Mouse (Mus musculus): ENCODE results near the gene Pla2g1b. TPM values are rescaled to one million over a fixed set of nuclear protein-coding genes. Genes with fewer than 3 reads are reported as not detected.
"Not testable (repeated sequence)": the region's sequence is repeated elsewhere in the genome, so short reads cannot be mapped to it uniquely, and the experiment has no call there.

Pla2g1b gene
- polyA plus RNA-seq, 1 experiment from 2014 or later: not detected

- 69% methylated on average over 3 of the region's 3 CpGs for WGBS (ENCODE audit: insufficient replicate concordance)
Measured at GRCm38 (mm10) chr5:115495618-115496017, 29.6 kb downstream of the Pla2g1b start.

GRCm38 (mm10) chr5:115497033-115497432, 31.0 kb downstream of the Pla2g1b start:
- DNase-seq: no peak
- Histone ChIP-seq H3K4me3 (replicated peaks) (no peak overlapping the region), H3K27me3 (0 out of 2 replicates have a peak, but pooled peaks cover 2% of the 10 kb centered on the region), H3K27ac (no peak overlapping the region), H3K4me1 (replicated peaks) (peaks cover 35% of the 10 kb centered on the region), H3K4me2 (no peak overlapping the region), H3K9ac (no peak overlapping the region), H3K36me3 (no peaks in the 10 kb centered on the region), H3K9me3 (replicated peaks) (no peaks in the 10 kb centered on the region)
- ATAC-seq (ENCODE audit: low read depth): no peak
- WGBS (ENCODE audit: insufficient replicate concordance): 69% methylated on average over 7 of the region's 7 CpGs

More at GRCm38 (mm10) chr5:115495618-115496017, 29.6 kb downstream of the Pla2g1b start:
- H3K4me1 ChIP-seq (replicated peaks): peaks cover 48% of the 10 kb centered on the region
- H3K9ac ChIP-seq; H3K4me2 ChIP-seq; H3K4me3 ChIP-seq (replicated peaks); ATAC-seq (ENCODE audit: low read depth); H3K9me3 ChIP-seq (replicated peaks); H3K36me3 ChIP-seq; H3K27me3 ChIP-seq; DNase-seq; H3K27ac ChIP-seq: not testable (repeated sequence)

GRCm38 (mm10) chr5:115498307-115499240, 32.5 kb downstream of the Pla2g1b start:
- H3K36me3 ChIP-seq: no peaks in the 10 kb centered on the region
- no peak for ATAC-seq (ENCODE audit: low read depth)
- no peaks in the 10 kb centered on the region for H3K9me3 ChIP-seq (replicated peaks)
- no peak for DNase-seq
- no peak overlapping the region; the same call in 1 of the 2 replicates for H3K27ac ChIP-seq
- H3K27me3 ChIP-seq: 0 out of 2 replicates have a peak, but pooled peaks cover 2% of the 10 kb centered on the region
- no peak overlapping the region for H3K4me3 ChIP-seq (replicated peaks)
- WGBS (ENCODE audit: insufficient replicate concordance): 50% methylated on average over 9 of the region's 9 CpGs
- no peak overlapping the region for H3K4me2 ChIP-seq
- peaks cover 28% of the 10 kb centered on the region for H3K4me1 ChIP-seq (replicated peaks)
- no peak overlapping the region for H3K9ac ChIP-seq

- WGBS (ENCODE audit: insufficient replicate concordance): 59% methylated on average over 12 of the region's 12 CpGs
- Histone ChIP-seq H3K36me3 (no peaks in the 10 kb centered on the region), H3K4me1 (replicated peaks) (peaks cover 22% of the 10 kb centered on the region), H3K27me3 (0 out of 2 replicates have a peak, but pooled peaks cover under 1% of the 10 kb centered on the region), H3K27ac (no peak overlapping the region), H3K4me2 (no peak overlapping the region), H3K9ac (no peak overlapping the region), H3K4me3 (replicated peaks) (no peak overlapping the region), H3K9me3 (replicated peaks) (no peaks in the 10 kb centered on the region)
- DNase-seq (no peak), ATAC-seq (ENCODE audit: low read depth) (no peak)
Measured at GRCm38 (mm10) chr5:115500383-115500935, 34.4 kb downstream of the Pla2g1b start.

- Histone ChIP-seq H3K4me1 (replicated peaks) (peaks cover 36% of the 10 kb centered on the region), H3K36me3 (no peaks in the 10 kb centered on the region), H3K27me3 (0 out of 2 replicates have a peak, but pooled peaks cover 4% of the 10 kb centered on the region), H3K27ac (no peak overlapping the region), H3K9me3 (replicated peaks) (no peaks in the 10 kb centered on the region), H3K4me3 (replicated peaks) (no peak overlapping the region), H3K4me2 (no peak overlapping the region), H3K9ac (no peak overlapping the region)
- 56% methylated on average over 12 of the region's 12 CpGs for WGBS (ENCODE audit: insufficient replicate concordance)
- ATAC-seq (ENCODE audit: low read depth) (no peak), DNase-seq (no peak)
Measured at GRCm38 (mm10) chr5:115503035-115503434, 37.0 kb downstream of the Pla2g1b start.

- not testable (repeated sequence) for H3K36me3 ChIP-seq; H3K4me2 ChIP-seq; H3K9ac ChIP-seq; DNase-seq; H3K4me3 ChIP-seq (replicated peaks); ATAC-seq (ENCODE audit: low read depth); H3K9me3 ChIP-seq (replicated peaks); H3K27me3 ChIP-seq; H3K27ac ChIP-seq
- peaks cover 44% of the 10 kb centered on the region for H3K4me1 ChIP-seq (replicated peaks)
- WGBS (ENCODE audit: insufficient replicate concordance): 63% methylated on average over 4 of the region's 4 CpGs
Measured at GRCm38 (mm10) chr5:115505617-115506016, 39.6 kb downstream of the Pla2g1b start.

GRCm38 (mm10) chr5:115506454-115507201, 40.6 kb downstream of the Pla2g1b start, which contains the start of gene Pxn:
TSS of gene Pxn (plus strand) at chr5:115506676.
- Histone ChIP-seq H3K36me3 (no peaks in the 10 kb centered on the region), H3K9me3 (replicated peaks) (no peaks in the 10 kb centered on the region), H3K4me3 (replicated peaks) (peak within 1 kb of the TSS; percentile 84), H3K4me1 (replicated peaks) (peaks cover 50% of the 10 kb centered on the region), H3K9ac (peak within 1 kb of the TSS; percentile 88), H3K4me2 (peak within 1 kb of the TSS; percentile 98), H3K27me3 (0 out of 2 replicates have a peak, but pooled peaks cover 4% of the 10 kb centered on the region), H3K27ac (peak within 1 kb of the TSS; percentile 61)
- peak; percentile 87 for ATAC-seq (ENCODE audit: low read depth)
- 1% methylated on average over 68 of the region's 74 CpGs for WGBS (ENCODE audit: insufficient replicate concordance)
- peak; percentile 84 for DNase-seq

GRCm38 (mm10) chr5:115507267-115507980, 41.4 kb downstream of the Pla2g1b start:
- peak overlapping the region; percentile 84 for H3K4me3 ChIP-seq (replicated peaks)
- H3K36me3 ChIP-seq: no peaks in the 10 kb centered on the region
- no peak overlapping the region for H3K27ac ChIP-seq
- 9% methylated on average over 12 of the region's 12 CpGs for whole genome bisulfite sequencing (ENCODE audit: insufficient replicate concordance)
- ATAC-seq (ENCODE audit: low read depth) (no peak), DNase-seq (no peak)
- H3K9me3 ChIP-seq (replicated peaks): no peaks in the 10 kb centered on the region
- H3K4me2 ChIP-seq: peak overlapping the region; percentile 98
- H3K9ac ChIP-seq: peak overlapping the region; percentile 88
- 0 out of 2 replicates have a peak, but pooled peaks cover 4% of the 10 kb centered on the region for H3K27me3 ChIP-seq
- H3K4me1 ChIP-seq (replicated peaks): peaks cover 58% of the 10 kb centered on the region

GRCm38 (mm10) chr5:115507981-115508858, 42.2 kb downstream of the Pla2g1b start:
- Histone ChIP-seq H3K9ac (peak overlapping the region; percentile 88), H3K36me3 (0 out of 2 replicates have a peak, but pooled peaks cover under 1% of the 10 kb centered on the region), H3K27ac (no peak overlapping the region; the same call in 1 of the 2 replicates), H3K4me1 (replicated peaks) (peaks cover 58% of the 10 kb centered on the region), H3K9me3 (replicated peaks) (no peaks in the 10 kb centered on the region), H3K4me2 (peak overlapping the region; percentile 98), H3K27me3 (0 out of 2 replicates have a peak, but pooled peaks cover 4% of the 10 kb centered on the region), H3K4me3 (replicated peaks) (peak overlapping the region; percentile 84)
- no peak for ATAC-seq (ENCODE audit: low read depth)
- 56% methylated on average over 18 of the region's 18 CpGs for WGBS (ENCODE audit: insufficient replicate concordance)
- DNase-seq: no peak

GRCm38 (mm10) chr5:115508859-115509147, 42.7 kb downstream of the Pla2g1b start:
- H3K9ac ChIP-seq: peak overlapping the region; percentile 88
- H3K27ac ChIP-seq: no peak overlapping the region; the same call in none of the 2 replicates
- H3K4me1 ChIP-seq (replicated peaks): peaks cover 64% of the 10 kb centered on the region

More at GRCm38 (mm10) chr5:115508859-115509147, 42.7 kb downstream of the Pla2g1b start:
- Histone ChIP-seq H3K36me3 (0 out of 2 replicates have a peak, but pooled peaks cover 2% of the 10 kb centered on the region), H3K27me3 (0 out of 2 replicates have a peak, but pooled peaks cover 4% of the 10 kb centered on the region), H3K9me3 (replicated peaks) (no peaks in the 10 kb centered on the region), H3K4me3 (replicated peaks) (peak overlapping the region; percentile 84), H3K4me2 (peak overlapping the region; percentile 98)
- DNase-seq (no peak), ATAC-seq (ENCODE audit: low read depth) (no peak)
- WGBS (ENCODE audit: insufficient replicate concordance): 49% methylated on average over 10 of the region's 10 CpGs
